Mouse (Mus musculus) midbrain, embryonic 13.5 days (tissue): ENCODE measurements around the gene Nadk2. TPM values are rescaled to one million over a fixed set of nuclear protein-coding genes. Genes with fewer than 3 reads are reported as not detected.

Experiments
- ATAC-seq: fragments of 200-750 bp; cut with Nextera tagmentation; 2 replicates; pipeline ENCODE4 v1.8.0; 2017; ENCODE audit warnings: mild to moderate bottlenecking, moderate TSS enrichment, moderate library complexity
- H3K27ac ChIP-seq: fragments of 300-500 bp; sonication (generic); 2 replicates; pipeline ENCODE4 v1.5.1; 2015; ENCODE audit warnings: inconsistent platforms, mild to moderate bottlenecking, moderate library complexity
- H3K27me3 ChIP-seq: fragments of 300-500 bp; sonication (generic); 2 replicates; pipeline ENCODE4 v1.6.1; 2015; ENCODE audit warnings: mild to moderate bottlenecking, inconsistent platforms
- H3K36me3 ChIP-seq: fragments of 300-500 bp; sonication (generic); 2 replicates; pipeline ENCODE4 v1.6.1; 2015; ENCODE audit warnings: mild to moderate bottlenecking, inconsistent platforms
- H3K4me1 ChIP-seq: fragments of 300-500 bp; sonication (generic); replicated peaks from 2 replicates; pipeline ENCODE4 v1.6.1; 2015; ENCODE audit warnings: inconsistent platforms
- H3K4me2 ChIP-seq: fragments of 300-500 bp; sonication (generic); replicated peaks from 2 replicates; pipeline ENCODE4 v1.6.1; 2015; ENCODE audit warnings: moderate library complexity, mild to moderate bottlenecking, inconsistent platforms
- H3K4me3 ChIP-seq: fragments of 300-500 bp; sonication (generic); replicated peaks from 2 replicates; pipeline ENCODE4 v1.5.1; 2015; ENCODE audit warnings: mild to moderate bottlenecking, inconsistent platforms
- H3K9ac ChIP-seq: fragments of 300-500 bp; sonication (generic); replicated peaks from 2 replicates; pipeline ENCODE4 v1.6.1; 2015; ENCODE audit warnings: mild to moderate bottlenecking, inconsistent platforms
- H3K9me3 ChIP-seq: fragments of 300-500 bp; sonication (generic); 2 replicates; pipeline ENCODE4 v1.6.1; 2016; ENCODE audit warnings: mild to moderate bottlenecking, inconsistent platforms
- WGBS: fragments of 180-500 bp; shearing (Covaris S2); methylation state at CpG from one replicate; pipeline ENCODE4 v1.1.7; 2015; 5-methylcytosine and 5-hydroxymethylcytosine counted together
- polyA plus RNA-seq: library from polyadenylated mRNA; unstranded; fragments of >200 nt; fragmentation: Nextera tagmentation; extraction: Ambion mirVana; gene quantifications from 2 replicates; pipeline ENCODE4 v1.2.1, GENCODE M21; 2015

The Nadk2 gene
- polyA plus RNA-seq, 1 experiment from 2014 or later = 27.4 TPM

- H3K4me2 ChIP-seq = no peak overlapping the region
- ATAC-seq = no peak
- no peaks in the 10 kb centered on the region for H3K9me3 ChIP-seq
- H3K36me3 ChIP-seq = peaks cover 39% of the 10 kb centered on the region
- no peak overlapping the region for H3K9ac ChIP-seq
- 9% methylated on average over 2 of the region's 2 CpGs for WGBS
- H3K27me3 ChIP-seq = no peaks in the 10 kb centered on the region
- no peak overlapping the region for H3K4me3 ChIP-seq
- H3K4me1 ChIP-seq = peaks cover 5% of the 10 kb centered on the region
- no peak overlapping the region for H3K27ac ChIP-seq
Measured at GRCm38 (mm10) chr15:9089136-9089720, 18.2 kb downstream of the Nadk2 start.

DNA sequence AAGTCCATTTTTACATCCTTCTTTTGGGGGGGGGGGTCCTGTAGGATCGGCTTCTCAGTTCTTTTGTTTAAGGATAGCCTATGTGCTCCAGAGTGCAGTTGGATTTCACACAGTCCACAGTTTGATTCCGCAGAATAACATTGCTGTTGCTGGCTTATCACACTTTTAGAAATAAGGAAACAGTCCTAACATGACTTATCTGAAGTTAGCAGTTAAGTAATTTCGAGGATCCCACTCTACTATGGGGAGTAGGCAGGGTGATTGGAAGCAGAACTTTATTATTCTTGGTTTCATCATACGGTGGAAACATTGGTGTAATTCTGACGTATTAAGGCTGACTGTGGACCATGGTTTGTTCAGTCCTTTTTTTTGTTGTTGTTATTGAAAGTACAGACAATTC is 19.6 kb downstream of the Nadk2 start:
- Histone ChIP-seq H3K4me3 (no peak overlapping the region), H3K4me1 (peaks cover 10% of the 10 kb centered on the region), H3K36me3 (peaks cover 38% of the 10 kb centered on the region), H3K4me2 (no peak overlapping the region), H3K9me3 (no peaks in the 10 kb centered on the region), H3K27me3 (no peaks in the 10 kb centered on the region), H3K27ac (no peak overlapping the region), H3K9ac (no peak overlapping the region)
- no peak for ATAC-seq
- WGBS = 94% methylated on average over 5 of the region's 5 CpGs

- ATAC-seq = peak; percentile 28; the same call in 1 of the 2 replicates
- Histone ChIP-seq H3K4me3 (no peak overlapping the region), H3K27ac (no peak overlapping the region), H3K4me1 (peaks cover 6% of the 10 kb centered on the region), H3K36me3 (peaks cover 33% of the 10 kb centered on the region), H3K9me3 (no peaks in the 10 kb centered on the region), H3K9ac (0 out of 2 replicates have a peak overlapping the region, but pooled peaks have one; percentile 41), H3K27me3 (no peaks in the 10 kb centered on the region), H3K4me2 (no peak overlapping the region)
- 83% methylated on average over 11 of the region's 11 CpGs for WGBS
Measured at GRCm38 (mm10) chr15:9093598-9094365, 22.7 kb downstream of the Nadk2 start.

- Histone ChIP-seq H3K9me3 (no peaks in the 10 kb centered on the region), H3K27me3 (no peaks in the 10 kb centered on the region), H3K4me3 (no peak overlapping the region), H3K4me2 (peak overlapping the region; percentile 20; the same call in 1 of the 2 replicates), H3K27ac (no peak overlapping the region), H3K36me3 (peaks cover 33% of the 10 kb centered on the region), H3K4me1 (peaks cover 6% of the 10 kb centered on the region), H3K9ac (peak overlapping the region; percentile 41; the same call in 1 of the 2 replicates)
- WGBS = 17% methylated on average over 13 of the region's 13 CpGs
- ATAC-seq = peak; percentile 92
Measured at GRCm38 (mm10) chr15:9094366-9094750, 23.3 kb downstream of the Nadk2 start.

- no peaks in the 10 kb centered on the region for H3K9me3 ChIP-seq
- no peak overlapping the region for H3K4me3 ChIP-seq
- 87% methylated on average over 4 of the region's 4 CpGs for WGBS
- no peak overlapping the region for H3K27ac ChIP-seq
- no peak overlapping the region for H3K9ac ChIP-seq
- H3K36me3 ChIP-seq = peaks cover 43% of the 10 kb centered on the region
- H3K27me3 ChIP-seq = no peaks in the 10 kb centered on the region
- ATAC-seq = no peak
- H3K4me1 ChIP-seq = peaks cover 10% of the 10 kb centered on the region
- H3K4me2 ChIP-seq = no peak overlapping the region
Measured at GRCm38 (mm10) chr15:9096865-9097264, 25.8 kb downstream of the Nadk2 start.

DNA sequence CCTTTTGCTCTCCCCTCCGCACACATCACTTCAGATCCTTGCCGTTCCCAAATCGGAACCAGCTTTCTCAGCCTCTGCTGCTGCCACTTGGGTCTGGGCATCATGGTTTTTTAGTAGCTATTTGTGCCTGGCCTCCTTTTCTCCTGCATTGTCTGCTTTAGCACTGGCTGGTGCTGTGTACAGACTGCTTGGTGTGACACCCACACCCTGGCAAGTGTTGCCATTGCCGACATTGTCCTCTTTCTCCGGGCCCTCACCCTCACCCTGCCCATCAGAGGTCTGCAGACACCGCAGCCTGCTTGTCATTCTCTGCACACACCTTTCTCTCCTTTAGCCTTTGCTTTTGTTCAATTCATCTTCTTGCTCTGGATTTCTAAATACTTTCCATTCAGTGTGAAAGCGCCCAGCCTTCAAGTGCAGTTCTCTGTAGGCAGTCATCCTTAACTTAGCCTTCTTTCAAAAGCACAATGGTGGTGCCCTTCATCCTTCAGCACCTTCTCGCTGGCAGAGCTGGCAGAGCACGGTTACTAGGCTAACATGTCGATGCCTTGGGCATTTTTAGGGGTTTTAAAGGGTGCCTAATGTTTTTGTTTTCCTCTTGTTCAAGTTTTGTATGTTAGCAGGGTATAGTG is 29.5 kb downstream of the Nadk2 start:
- Histone ChIP-seq H3K4me3 (no peak overlapping the region), H3K9ac (no peak overlapping the region), H3K27me3 (no peaks in the 10 kb centered on the region), H3K9me3 (no peaks in the 10 kb centered on the region), H3K27ac (peak overlapping the region; percentile 47; the same call in 1 of the 2 replicates), H3K36me3 (peaks cover 44% of the 10 kb centered on the region), H3K4me1 (0 out of 2 replicates have a peak, but pooled peaks cover 5% of the 10 kb centered on the region), H3K4me2 (no peak overlapping the region)
- WGBS = 73% methylated on average over 10 of the region's 10 CpGs
- ATAC-seq = peak; percentile 63

DNA sequence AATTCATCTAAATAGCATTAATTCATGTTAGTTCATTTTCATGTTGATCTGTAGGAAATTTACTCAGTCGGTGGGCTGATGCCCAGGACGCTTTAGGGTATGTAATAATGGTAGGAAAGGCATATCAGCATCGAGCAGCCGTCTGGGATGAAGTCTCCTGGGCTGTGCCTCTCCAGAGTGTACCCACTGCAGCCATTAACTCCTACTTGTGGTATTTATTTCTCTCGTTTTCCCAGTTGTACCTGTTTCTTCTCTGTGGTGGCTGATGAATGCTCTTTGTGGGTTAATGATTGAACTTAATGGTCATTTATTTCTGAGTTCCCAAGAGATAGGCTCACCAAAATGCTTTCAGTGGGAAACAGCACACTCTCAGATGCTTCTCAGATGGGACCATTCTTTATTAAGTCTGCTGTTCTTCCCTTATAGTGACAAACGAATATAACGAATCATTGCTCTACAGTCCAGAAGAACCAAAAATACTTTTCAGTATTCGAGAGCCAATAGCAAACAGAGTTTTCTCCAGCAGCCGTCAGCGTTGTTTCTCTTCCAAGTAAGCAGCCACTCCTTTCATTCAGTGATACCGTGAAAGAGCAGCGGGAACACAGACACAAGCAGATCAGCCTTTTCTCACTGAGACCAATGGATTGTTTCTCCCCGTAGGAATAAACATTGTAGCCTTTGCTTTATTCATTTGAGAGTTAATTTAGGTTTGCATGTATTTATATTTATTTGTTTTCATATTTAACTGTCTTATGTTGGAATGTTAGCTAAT is 35.4 kb downstream of the Nadk2 start:
- no peak for ATAC-seq
- 90% methylated on average over 13 of the region's 13 CpGs for WGBS

GRCm38 (mm10) chr15:9110526-9111347 is 39.7 kb downstream of the Nadk2 start:
- Histone ChIP-seq H3K27me3 (no peaks in the 10 kb centered on the region), H3K36me3 (peaks cover 51% of the 10 kb centered on the region), H3K4me1 (no peaks in the 10 kb centered on the region), H3K9ac (no peak overlapping the region), H3K4me2 (no peak overlapping the region), H3K4me3 (no peak overlapping the region), H3K9me3 (no peaks in the 10 kb centered on the region), H3K27ac (no peak overlapping the region)
- WGBS = 87% methylated on average over 6 of the region's 6 CpGs
- no peak for ATAC-seq

More for the DNA sequence above, 35.4 kb downstream of the Nadk2 start:
- Histone ChIP-seq H3K4me1 (no peaks in the 10 kb centered on the region), H3K9ac (no peak overlapping the region), H3K4me2 (no peak overlapping the region), H3K27ac (no peak overlapping the region), H3K4me3 (no peak overlapping the region), H3K27me3 (no peaks in the 10 kb centered on the region), H3K36me3 (peaks cover 30% of the 10 kb centered on the region), H3K9me3 (no peaks in the 10 kb centered on the region)

DNA sequence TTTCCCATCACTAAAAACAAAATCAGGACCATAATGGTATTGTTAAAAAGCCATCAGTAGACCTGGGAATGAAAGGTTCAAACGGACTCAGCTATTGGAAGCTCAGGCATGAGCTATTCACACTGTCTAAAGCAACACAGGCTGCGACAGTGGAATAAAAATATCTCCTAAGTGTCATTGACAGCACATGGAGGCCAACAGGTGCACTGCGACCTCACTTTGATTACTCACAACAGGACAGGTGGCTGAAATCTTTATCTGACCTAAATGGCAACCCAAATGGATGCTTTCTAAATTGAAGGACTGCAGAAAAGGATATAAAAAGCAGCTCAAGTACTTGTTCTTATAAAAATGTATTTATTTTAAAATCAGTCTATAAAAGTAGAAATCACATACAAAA is 40.6 kb downstream of the Nadk2 start:
- Histone ChIP-seq H3K4me3 (no peak overlapping the region), H3K9me3 (no peaks in the 10 kb centered on the region), H3K27me3 (no peaks in the 10 kb centered on the region), H3K36me3 (peaks cover 59% of the 10 kb centered on the region), H3K27ac (no peak overlapping the region), H3K4me2 (no peak overlapping the region), H3K9ac (no peak overlapping the region), H3K4me1 (no peaks in the 10 kb centered on the region)
- WGBS = 87% methylated on average over 3 of the region's 3 CpGs
- no peak for ATAC-seq

DNA sequence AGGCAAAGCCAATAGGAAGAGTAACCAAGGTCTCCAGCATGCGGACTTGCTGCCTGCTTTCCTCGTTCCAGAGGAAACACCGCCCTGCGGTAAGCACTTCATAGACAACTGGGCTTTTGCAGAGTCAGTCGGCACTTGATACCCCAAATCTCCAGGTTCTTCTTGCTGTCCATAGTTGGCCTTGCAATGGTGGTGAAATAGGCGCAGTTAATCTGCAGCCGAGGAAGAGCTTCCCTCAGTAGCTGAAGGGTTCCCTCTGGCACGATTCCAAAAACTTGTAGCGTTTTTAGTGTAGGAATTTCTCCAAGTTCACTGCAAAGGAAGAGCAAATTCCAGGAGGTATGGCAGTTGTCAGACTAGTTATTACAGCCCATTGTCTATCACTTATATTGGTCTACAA is 42.5 kb downstream of the Nadk2 start:
- no peak overlapping the region for H3K4me2 ChIP-seq
- WGBS = 89% methylated on average over 9 of the region's 9 CpGs
- H3K36me3 ChIP-seq = peaks cover 67% of the 10 kb centered on the region

GRCm38 (mm10) chr15:9114131-9114530 is 43.1 kb downstream of the Nadk2 start:
- no peak overlapping the region for H3K4me2 ChIP-seq
- H3K27ac ChIP-seq = no peak overlapping the region
- 85% methylated on average over 4 of the region's 4 CpGs for WGBS
- ATAC-seq = no peak
- peaks cover 73% of the 10 kb centered on the region for H3K36me3 ChIP-seq
- H3K4me1 ChIP-seq = no peaks in the 10 kb centered on the region
- H3K27me3 ChIP-seq = no peaks in the 10 kb centered on the region
- no peak overlapping the region for H3K4me3 ChIP-seq
- H3K9ac ChIP-seq = no peak overlapping the region
- H3K9me3 ChIP-seq = no peaks in the 10 kb centered on the region

More for the DNA sequence above, 42.5 kb downstream of the Nadk2 start:
- no peak for ATAC-seq
- H3K27me3 ChIP-seq = no peaks in the 10 kb centered on the region
- no peak overlapping the region for H3K9ac ChIP-seq
- no peaks in the 10 kb centered on the region for H3K4me1 ChIP-seq
- H3K27ac ChIP-seq = no peak overlapping the region
- no peaks in the 10 kb centered on the region for H3K9me3 ChIP-seq
- H3K4me3 ChIP-seq = no peak overlapping the region
